Mouse (Mus musculus) MEL (cell line): ENCODE measurements around the gene Ppt2. TPM values are rescaled to one million over a fixed set of nuclear protein-coding genes. Genes with fewer than 3 reads are reported as not detected.

Experiments
- DNase-seq: peaks from one replicate; pipeline ENCODE4 v3.0.0; 2011; ENCODE audit warnings: low read depth, low spot score
- H3K27ac ChIP-seq: 2 replicates; pipeline ENCODE4 v1.5.1; 2012; ENCODE audit warnings: low read depth, mild to moderate bottlenecking, control low read depth, low read length, moderate library complexity; ENCODE audit not compliant: control insufficient read depth
- H3K27me3 ChIP-seq, 2 experiments: fragments of 150-350 bp in 1 of 2; sonication (generic) in 1 of 2; 2 replicates each; pipeline ENCODE4 v1.6.1; 2012; ENCODE audit warnings: low read length in 2 of 2, mild to moderate bottlenecking in 2 of 2, improper control_type of control experiment in 1 of 2, moderate library complexity in 1 of 2; ENCODE audit not compliant: insufficient read depth in 2 of 2, control insufficient read depth in 1 of 2
- H3K36me3 ChIP-seq, 2 experiments: 2 replicates each; pipeline ENCODE4 v1.6.1; 2012 to 2014; ENCODE audit warnings: low read length in 2 of 2, improper control_type of control experiment in 1 of 2, inconsistent platforms in 1 of 2, mild to moderate bottlenecking in 1 of 2; ENCODE audit not compliant: insufficient read depth in 2 of 2, control insufficient read depth in 1 of 2
- H3K4me1 ChIP-seq, 2 experiments: fragments of 150-350 bp in 1 of 2; sonication (generic) in 1 of 2; 2 replicates each; pipeline ENCODE4 v1.6.1; 2012; ENCODE audit warnings: low read length in 2 of 2, improper control_type of control experiment in 1 of 2, mild to moderate bottlenecking in 1 of 2; ENCODE audit not compliant: insufficient read depth in 2 of 2, control insufficient read depth in 1 of 2
- H3K4me3 ChIP-seq, 2 experiments: fragments of 150-350 bp in 1 of 2; sonication (generic) in 1 of 2; 2 replicates each; pipeline ENCODE4 v1.5.1; 2012; ENCODE audit warnings: low read depth in 2 of 2, low read length in 2 of 2, mild to moderate bottlenecking in 2 of 2, moderate library complexity in 2 of 2, control low read depth in 1 of 2, improper control_type of control experiment in 1 of 2; ENCODE audit not compliant: control insufficient read depth in 1 of 2, insufficient read depth in 1 of 2
- H3K79me2 ChIP-seq: 2 replicates; pipeline ENCODE4 v1.6.1; 2012; ENCODE audit warnings: mild to moderate bottlenecking, low read length, moderate library complexity; ENCODE audit not compliant: control insufficient read depth, poor library complexity, insufficient read depth
- H3K9ac ChIP-seq: 2 replicates; pipeline ENCODE4 v1.6.1; 2012; ENCODE audit warnings: low read depth, mild to moderate bottlenecking, control low read depth, low read length, moderate library complexity; ENCODE audit not compliant: control insufficient read depth, poor library complexity, severe bottlenecking
- H3K9me3 ChIP-seq: fragments of 150-350 bp; sonication (generic); replicated peaks from 2 replicates; pipeline ENCODE4 v1.6.1; 2012; ENCODE audit warnings: mild to moderate bottlenecking, low read length, improper control_type of control experiment, moderate library complexity; ENCODE audit not compliant: insufficient read depth
- CTCF ChIP-seq, 3 experiments: IDR thresholded peaks in 2 of 3; conservative IDR thresholded peaks in 1 of 3; 2 replicates each; pipeline ENCODE4 v1.5.1; 2011 to 2012; ENCODE audit warnings: low read length in 3 of 3, low read depth in 2 of 3, mild to moderate bottlenecking in 2 of 3, improper control_type of control experiment in 1 of 3, inconsistent platforms in 1 of 3, mixed read lengths in 1 of 3, moderate library complexity in 1 of 3; ENCODE audit not compliant: control insufficient read depth in 1 of 3, insufficient read depth in 1 of 3, poor library complexity in 1 of 3, severe bottlenecking in 1 of 3
- E2F4 ChIP-seq: IDR thresholded peaks from 2 replicates; pipeline ENCODE4 v1.6.1; 2011; ENCODE audit warnings: low read depth, low read length, improper control_type of control experiment, borderline replicate concordance
- ELF1 ChIP-seq: IDR thresholded peaks from 2 replicates; pipeline ENCODE4 v1.6.1; 2014; ENCODE audit warnings: low read depth, mild to moderate bottlenecking, inconsistent platforms, low read length, improper control_type of control experiment, moderate library complexity
- EP300 ChIP-seq, 2 experiments: IDR thresholded peaks; 2 replicates each; pipeline ENCODE4 v1.6.1; 2011; ENCODE audit warnings: improper control_type of control experiment in 2 of 2, low read length in 2 of 2, low read depth in 1 of 2, mild to moderate bottlenecking in 1 of 2
- ETS1 ChIP-seq: IDR thresholded peaks from 2 replicates; pipeline ENCODE4 v1.6.1; 2012; ENCODE audit warnings: low read depth, mild to moderate bottlenecking, inconsistent platforms, low read length, improper control_type of control experiment, moderate library complexity
- GABPA ChIP-seq: IDR thresholded peaks from 2 replicates; pipeline ENCODE4 v1.6.1; 2012; ENCODE audit warnings: low read depth, mild to moderate bottlenecking, inconsistent platforms, low read length, improper control_type of control experiment, moderate library complexity
- JUND ChIP-seq: IDR thresholded peaks from 2 replicates; pipeline ENCODE4 v1.6.1; 2011; ENCODE audit warnings: low read depth, mild to moderate bottlenecking, improper control_type of control experiment, low read length
- MAFK ChIP-seq: IDR thresholded peaks from 2 replicates; pipeline ENCODE4 v1.6.1; 2011; ENCODE audit warnings: low read depth, mild to moderate bottlenecking, low read length, improper control_type of control experiment, borderline replicate concordance
- MAZ ChIP-seq: IDR thresholded peaks from 2 replicates; pipeline ENCODE4 v1.6.1; 2012; ENCODE audit warnings: low read depth, mild to moderate bottlenecking, inconsistent platforms, low read length, improper control_type of control experiment
- MEF2A ChIP-seq: IDR thresholded peaks from 2 replicates; pipeline ENCODE4 v1.6.1; 2014; ENCODE audit warnings: low read depth, mild to moderate bottlenecking, inconsistent platforms, low read length, improper control_type of control experiment; ENCODE audit not compliant: poor library complexity, insufficient replicate concordance, severe bottlenecking; ENCODE audit errors: extremely low read depth
- MYB ChIP-seq: IDR thresholded peaks from 2 replicates; pipeline ENCODE4 v1.6.1; 2011; ENCODE audit warnings: mild to moderate bottlenecking, low read depth, low read length, improper control_type of control experiment
- NELFE ChIP-seq: IDR thresholded peaks from 2 replicates; pipeline ENCODE4 v1.6.1; 2011; ENCODE audit warnings: low read depth, low read length, improper control_type of control experiment
- NRF1 ChIP-seq: IDR thresholded peaks from 2 replicates; pipeline ENCODE4 v1.6.1; 2014; ENCODE audit warnings: low read depth, mild to moderate bottlenecking, inconsistent platforms, low read length, improper control_type of control experiment, moderate library complexity; ENCODE audit not compliant: poor library complexity, insufficient read depth, severe bottlenecking
- POLR2A ChIP-seq, 2 experiments: IDR thresholded peaks; 2 replicates each; pipeline ENCODE4 v1.6.1; 2011 to 2012; ENCODE audit warnings: low read length in 2 of 2, mild to moderate bottlenecking in 2 of 2, control low read depth in 1 of 2, improper control_type of control experiment in 1 of 2, low read depth in 1 of 2, moderate library complexity in 1 of 2; ENCODE audit not compliant: control insufficient read depth in 1 of 2, insufficient read depth in 1 of 2, poor library complexity in 1 of 2
- POLR2AphosphoS2 ChIP-seq: IDR thresholded peaks from 2 replicates; pipeline ENCODE4 v1.6.1; 2011; ENCODE audit warnings: low read length, improper control_type of control experiment
- SMC3 ChIP-seq: IDR thresholded peaks from 2 replicates; pipeline ENCODE4 v1.6.1; 2011; ENCODE audit warnings: low read depth, low read length, improper control_type of control experiment
- TBP ChIP-seq: IDR thresholded peaks from 2 replicates; pipeline ENCODE4 v1.8.0; 2011; ENCODE audit warnings: low read depth, low read length, improper control_type of control experiment
- TCF12 ChIP-seq: IDR thresholded peaks from 2 replicates; pipeline ENCODE4 v1.6.1; 2014; ENCODE audit warnings: low read depth, mild to moderate bottlenecking, inconsistent platforms, low read length, improper control_type of control experiment, moderate library complexity
- USF2 ChIP-seq, 2 experiments: IDR thresholded peaks; 2 replicates each; pipeline ENCODE4 v1.6.1; 2011 to 2012; ENCODE audit warnings: improper control_type of control experiment in 2 of 2, low read length in 2 of 2, borderline replicate concordance in 1 of 2, inconsistent platforms in 1 of 2, low read depth in 1 of 2, mild to moderate bottlenecking in 1 of 2; ENCODE audit not compliant: insufficient read depth in 1 of 2
- ZMIZ1 ChIP-seq: IDR thresholded peaks from 2 replicates; pipeline ENCODE4 v1.6.1; 2012; ENCODE audit warnings: low read depth, mild to moderate bottlenecking, inconsistent platforms, low read length, improper control_type of control experiment, moderate library complexity
- ZNF384 ChIP-seq: IDR thresholded peaks from 2 replicates; pipeline ENCODE4 v1.6.1; 2012; ENCODE audit warnings: low read depth, mild to moderate bottlenecking, inconsistent platforms, low read length, improper control_type of control experiment
- polyA plus RNA-seq, 2 experiments: library from polyadenylated mRNA; stranded (reverse) in 1 of 2; unstranded in 1 of 2; fragments of >175 nt in 1 of 2; fragments of >200 nt in 1 of 2; gene quantifications; 2 replicates each; pipeline versions ENCODE4 v1.2.1 to v1.2.4; 2012; ENCODE audit warnings: low replicate concordance in 2 of 2, low read depth in 1 of 2; ENCODE audit not compliant: insufficient read length in 2 of 2, insufficient read depth in 1 of 2, missing spikeins in 1 of 2
- total RNA-seq: library from RNA; depleted of rRNA; stranded (reverse); fragments of 300-350 nt; gene quantifications from 2 replicates; pipeline ENCODE4 v1.2.3, GENCODE M21; 2012

Ppt2 gene
- total and polyA plus RNA-seq, 3 experiments, result 29.2 to 147 (median 67.1) TPM

- Histone ChIP-seq H3K9ac (no peak overlapping the region), H3K4me1 (peaks cover 0 to 6% of the 10 kb centered on the region in 2 experiments; a peak in 1 of 4 replicates), H3K27me3 (no peaks in the 10 kb centered on the region), H3K9me3 (no peaks in the 10 kb centered on the region), H3K27ac (no peak overlapping the region), H3K4me3 (no peak overlapping the region), H3K36me3 (peaks cover 0 to 3% of the 10 kb centered on the region in 2 experiments; a peak in 1 of 4 replicates), H3K79me2 (peaks cover 1% of the 10 kb centered on the region; the same call in 1 of the 2 replicates)
- no peak for DNase-seq
- TF ChIP-seq ETS1 (no peak), NELFE (no peak), POLR2A (IDR thresholded peaks at IDR 0.05; ENCODE audit: control insufficient read depth in 1 of 2, insufficient read depth in 1 of 2, low read depth in 1 of 2, low read length in 2 of 2, poor library complexity in 1 of 2) (no peak), USF2 (IDR thresholded peaks at IDR 0.05; ENCODE audit: borderline replicate concordance in 1 of 2, insufficient read depth in 1 of 2, low read depth in 1 of 2, low read length in 2 of 2) (no peak), TCF12 (no peak), ZMIZ1 (no peak), POLR2AphosphoS2 (no peak)
These were observed 45.8 kb downstream of the Ppt2 start for GRCm38 (mm10) chr17:34582528-34582927.

- no peaks in the 10 kb centered on the region for H3K9me3 ChIP-seq
- DNase-seq, result no peak
- no peak overlapping the region for H3K4me3 ChIP-seq
- no peaks in the 10 kb centered on the region; a peak in 2 of 4 replicates for H3K27me3 ChIP-seq
- no peaks in the 10 kb centered on the region for H3K79me2 ChIP-seq
- no peak for TF ChIP-seq MEF2A
- no peak for TF ChIP-seq MAFK
- TF ChIP-seq TBP, result no peak
- TF ChIP-seq EP300 (IDR thresholded peaks at IDR 0.05; ENCODE audit: low read depth in 1 of 2, low read length in 2 of 2), result no peak
- no peak for TF ChIP-seq NRF1
- no peak for TF ChIP-seq GABPA
- no peak for TF ChIP-seq CTCF (IDR thresholded peaks at IDR 0.05 in 2 of 3, conservative IDR thresholded peaks at IDR 0.05 in 1 of 3; ENCODE audit: control insufficient read depth in 1 of 3, insufficient read depth in 1 of 3, low read depth in 2 of 3, low read length in 3 of 3, poor library complexity in 1 of 3, severe bottlenecking in 1 of 3)
- TF ChIP-seq POLR2AphosphoS2, result no peak
- no peak for TF ChIP-seq POLR2A (IDR thresholded peaks at IDR 0.05; ENCODE audit: control insufficient read depth in 1 of 2, insufficient read depth in 1 of 2, low read depth in 1 of 2, low read length in 2 of 2, poor library complexity in 1 of 2)
- no peak for TF ChIP-seq TCF12
- no peak for TF ChIP-seq ELF1
- no peak for TF ChIP-seq E2F4
- TF ChIP-seq MYB, result no peak
- no peak for TF ChIP-seq MAZ
- no peak for TF ChIP-seq ZNF384
- no peak for TF ChIP-seq JUND
- no peak for TF ChIP-seq SMC3
- TF ChIP-seq, all 39 proteins: peak for 0
- H3K27ac ChIP-seq, result no peak overlapping the region
- no peak overlapping the region for H3K9ac ChIP-seq
- H3K4me1 ChIP-seq, result no peaks in the 10 kb centered on the region
- H3K36me3 ChIP-seq, result no peaks in the 10 kb centered on the region
These were observed 50.2 kb downstream of the Ppt2 start for GRCm38 (mm10) chr17:34578070-34578469.
